Mouse (Mus musculus): ENCODE data around the gene B430306N03Rik. TPM values are rescaled to one million over a fixed set of nuclear protein-coding genes. Genes with fewer than 3 reads are reported as not detected.
A peak's percentile ranks its signal among the peaks of the same experiment; 100 is the strongest.

B430306N03Rik gene
- polyA plus RNA-seq, 1 experiment: 4.3 TPM

- peaks cover 4% of the 10 kb centered on the region for H3K4me1 ChIP-seq (replicated peaks; ENCODE audit: control insufficient read depth, insufficient read depth, low read length)
- H3K4me3 ChIP-seq (ENCODE audit: control insufficient read depth, insufficient read depth, low read length): no peak overlapping the region
- no peaks in the 10 kb centered on the region for H3K27me3 ChIP-seq (ENCODE audit: control insufficient read depth, insufficient read depth, low read length)
- no peak for TF ChIP-seq POLR2A (IDR thresholded peaks at IDR 0.05; ENCODE audit: control insufficient read depth, extremely low read depth, insufficient read depth, low read length, poor library complexity)
- no peak for TF ChIP-seq CTCF (IDR thresholded peaks at IDR 0.05; ENCODE audit: borderline replicate concordance, control insufficient read depth, extremely low read depth, insufficient read depth, low read length, poor library complexity)
- peak; percentile 21 for DNase-seq
- H3K27ac ChIP-seq (ENCODE audit: control insufficient read depth, insufficient read depth, low read length): no peak overlapping the region
- no peaks in the 10 kb centered on the region for H3K36me3 ChIP-seq (ENCODE audit: control insufficient read depth, insufficient read depth, low read length)
- WGBS: 92% methylated on average over 3 of the region's 3 CpGs
These were observed 7.3 kb downstream of the B430306N03Rik start for GRCm38 (mm10) chr17:48323236-48323635.

- peaks cover 2% of the 10 kb centered on the region; the same call in 1 of the 2 replicates for H3K4me1 ChIP-seq (replicated peaks; ENCODE audit: control insufficient read depth, insufficient read depth, low read length)
- DNase-seq: no peak
- TF ChIP-seq POLR2A (IDR thresholded peaks at IDR 0.05; ENCODE audit: control insufficient read depth, extremely low read depth, insufficient read depth, low read length, poor library complexity) (no peak), CTCF (IDR thresholded peaks at IDR 0.05; ENCODE audit: borderline replicate concordance, control insufficient read depth, extremely low read depth, insufficient read depth, low read length, poor library complexity) (no peak)
These were observed 8.3 kb downstream of the B430306N03Rik start for GRCm38 (mm10) chr17:48324258-48324657.

DNA sequence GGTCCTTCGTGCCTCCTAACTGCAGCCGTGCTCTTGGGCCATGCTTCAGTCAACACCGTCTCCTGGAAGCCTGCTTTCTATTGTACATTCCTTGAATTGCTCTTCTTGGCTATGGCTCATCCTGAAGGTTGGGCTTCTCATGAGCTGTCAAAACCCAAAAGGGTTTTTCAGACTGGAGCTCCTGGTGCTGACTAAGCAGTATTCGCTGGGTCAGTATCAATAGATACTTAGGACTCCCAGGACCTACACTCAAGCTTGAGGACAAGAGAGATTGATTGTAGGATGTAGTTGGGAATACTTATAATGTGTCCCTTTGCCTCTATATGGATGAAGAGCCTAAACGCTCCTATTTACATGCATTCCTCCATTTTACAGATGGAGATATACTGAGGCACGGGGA lies 9.2 kb downstream of the B430306N03Rik start:
- TF ChIP-seq CTCF (IDR thresholded peaks at IDR 0.05; ENCODE audit: borderline replicate concordance, control insufficient read depth, extremely low read depth, insufficient read depth, low read length, poor library complexity) (no peak), POLR2A (IDR thresholded peaks at IDR 0.05; ENCODE audit: control insufficient read depth, extremely low read depth, insufficient read depth, low read length, poor library complexity) (no peak)
- Histone ChIP-seq H3K27me3 (ENCODE audit: control insufficient read depth, insufficient read depth, low read length) (no peaks in the 10 kb centered on the region), H3K27ac (ENCODE audit: control insufficient read depth, insufficient read depth, low read length) (no peak overlapping the region), H3K36me3 (ENCODE audit: control insufficient read depth, insufficient read depth, low read length) (no peaks in the 10 kb centered on the region), H3K4me3 (ENCODE audit: control insufficient read depth, insufficient read depth, low read length) (no peak overlapping the region), H3K4me1 (replicated peaks; ENCODE audit: control insufficient read depth, insufficient read depth, low read length) (peaks cover 2% of the 10 kb centered on the region; the same call in 1 of the 2 replicates)
- 94% methylated on average over 6 of the region's 6 CpGs for WGBS
- DNase-seq: no peak

More at GRCm38 (mm10) chr17:48324258-48324657, 8.3 kb downstream of the B430306N03Rik start:
- no peak overlapping the region for H3K4me3 ChIP-seq (ENCODE audit: control insufficient read depth, insufficient read depth, low read length)
- H3K36me3 ChIP-seq (ENCODE audit: control insufficient read depth, insufficient read depth, low read length): no peaks in the 10 kb centered on the region
- WGBS: 33% methylated on average over 5 of the region's 5 CpGs
- no peak overlapping the region for H3K27ac ChIP-seq (ENCODE audit: control insufficient read depth, insufficient read depth, low read length)
- no peaks in the 10 kb centered on the region for H3K27me3 ChIP-seq (ENCODE audit: control insufficient read depth, insufficient read depth, low read length)

DNA sequence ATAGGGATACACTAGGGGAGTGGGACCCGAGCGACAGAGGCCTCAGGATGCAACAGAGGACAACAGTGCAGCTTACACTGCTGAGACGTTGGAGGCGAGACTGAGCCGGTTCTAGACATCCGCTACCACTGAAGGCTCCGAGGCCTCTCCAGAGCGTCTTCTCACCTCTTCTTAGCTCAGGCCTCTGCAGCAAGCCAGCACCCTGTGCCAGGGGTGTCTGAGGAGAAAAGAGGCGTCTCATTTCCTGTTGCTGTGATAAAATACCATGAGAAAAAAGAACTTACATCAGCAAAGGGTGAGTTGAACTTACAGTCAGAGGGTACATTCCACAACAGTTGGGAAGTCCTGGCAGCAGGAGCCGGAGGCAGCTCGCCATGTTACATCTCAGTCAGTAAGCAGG lies 9.7 kb downstream of the B430306N03Rik start:
- no peak overlapping the region for H3K27ac ChIP-seq (ENCODE audit: control insufficient read depth, insufficient read depth, low read length)
- no peaks in the 10 kb centered on the region for H3K27me3 ChIP-seq (ENCODE audit: control insufficient read depth, insufficient read depth, low read length)
- 79% methylated on average over 11 of the region's 11 CpGs for WGBS
- no peak overlapping the region for H3K4me3 ChIP-seq (ENCODE audit: control insufficient read depth, insufficient read depth, low read length)
- DNase-seq: no peak
- no peak for TF ChIP-seq CTCF (IDR thresholded peaks at IDR 0.05; ENCODE audit: borderline replicate concordance, control insufficient read depth, extremely low read depth, insufficient read depth, low read length, poor library complexity)
- TF ChIP-seq POLR2A (IDR thresholded peaks at IDR 0.05; ENCODE audit: control insufficient read depth, extremely low read depth, insufficient read depth, low read length, poor library complexity): no peak
- peaks cover 2% of the 10 kb centered on the region; the same call in 1 of the 2 replicates for H3K4me1 ChIP-seq (replicated peaks; ENCODE audit: control insufficient read depth, insufficient read depth, low read length)
- H3K36me3 ChIP-seq (ENCODE audit: control insufficient read depth, insufficient read depth, low read length): no peaks in the 10 kb centered on the region

DNA sequence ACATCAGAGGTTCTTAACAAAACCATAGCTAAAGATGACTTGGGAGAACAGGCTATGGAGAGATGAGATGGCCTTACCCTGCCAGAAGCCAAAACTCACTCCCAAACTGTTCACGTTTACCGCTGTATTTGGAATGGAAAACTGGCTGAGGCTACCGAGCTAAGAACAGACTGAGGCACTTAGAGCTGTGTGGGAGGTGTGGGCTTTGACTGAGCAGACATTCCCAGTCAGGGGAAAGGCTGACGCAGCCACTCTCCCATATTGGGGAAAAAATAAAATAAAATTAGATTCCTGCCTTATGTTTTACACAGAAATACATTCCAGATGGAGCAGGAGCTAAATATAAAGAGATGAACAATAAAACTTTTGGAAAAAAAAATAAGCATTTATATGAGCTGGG lies 10.7 kb downstream of the B430306N03Rik start:
- WGBS: 98% methylated on average over 4 of the region's 4 CpGs
- no peak overlapping the region for H3K27ac ChIP-seq (ENCODE audit: control insufficient read depth, insufficient read depth, low read length)
- no peaks in the 10 kb centered on the region for H3K27me3 ChIP-seq (ENCODE audit: control insufficient read depth, insufficient read depth, low read length)
- no peaks in the 10 kb centered on the region for H3K36me3 ChIP-seq (ENCODE audit: control insufficient read depth, insufficient read depth, low read length)
- TF ChIP-seq POLR2A (IDR thresholded peaks at IDR 0.05; ENCODE audit: control insufficient read depth, extremely low read depth, insufficient read depth, low read length, poor library complexity): no peak
- no peak for TF ChIP-seq CTCF (IDR thresholded peaks at IDR 0.05; ENCODE audit: borderline replicate concordance, control insufficient read depth, extremely low read depth, insufficient read depth, low read length, poor library complexity)
- no peak for DNase-seq
- peaks cover 2% of the 10 kb centered on the region; the same call in 1 of the 2 replicates for H3K4me1 ChIP-seq (replicated peaks; ENCODE audit: control insufficient read depth, insufficient read depth, low read length)
- H3K4me3 ChIP-seq (ENCODE audit: control insufficient read depth, insufficient read depth, low read length): no peak overlapping the region

DNA sequence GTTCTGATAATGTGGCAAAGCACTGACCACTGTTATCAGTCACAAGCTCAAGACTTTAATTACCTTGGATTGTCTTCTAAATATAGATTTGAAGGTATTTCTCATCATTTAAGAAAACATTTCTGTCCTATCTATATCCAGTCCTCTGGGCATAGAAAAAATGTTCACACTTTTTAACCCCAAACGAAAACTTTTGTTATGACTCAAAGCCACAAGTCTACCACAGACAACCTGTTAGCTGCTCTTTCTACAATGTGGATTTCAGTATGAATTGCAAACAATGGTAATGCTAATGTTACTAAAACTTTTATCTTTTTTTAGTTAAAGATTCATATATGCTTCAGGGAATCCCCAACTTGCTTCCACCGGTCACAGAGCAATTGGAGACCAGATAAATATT lies 16.6 kb downstream of the B430306N03Rik start:
- Histone ChIP-seq H3K4me1 (replicated peaks; ENCODE audit: control insufficient read depth, insufficient read depth, low read length) (no peaks in the 10 kb centered on the region), H3K4me3 (ENCODE audit: control insufficient read depth, insufficient read depth, low read length) (no peak overlapping the region), H3K36me3 (ENCODE audit: control insufficient read depth, insufficient read depth, low read length) (no peaks in the 10 kb centered on the region), H3K27me3 (ENCODE audit: control insufficient read depth, insufficient read depth, low read length) (no peaks in the 10 kb centered on the region), H3K27ac (ENCODE audit: control insufficient read depth, insufficient read depth, low read length) (no peak overlapping the region)
- no peak for DNase-seq
- WGBS: 39% methylated on average over 2 of the region's 2 CpGs
- TF ChIP-seq CTCF (IDR thresholded peaks at IDR 0.05; ENCODE audit: borderline replicate concordance, control insufficient read depth, extremely low read depth, insufficient read depth, low read length, poor library complexity): no peak
- TF ChIP-seq POLR2A (IDR thresholded peaks at IDR 0.05; ENCODE audit: control insufficient read depth, extremely low read depth, insufficient read depth, low read length, poor library complexity): no peak

DNA sequence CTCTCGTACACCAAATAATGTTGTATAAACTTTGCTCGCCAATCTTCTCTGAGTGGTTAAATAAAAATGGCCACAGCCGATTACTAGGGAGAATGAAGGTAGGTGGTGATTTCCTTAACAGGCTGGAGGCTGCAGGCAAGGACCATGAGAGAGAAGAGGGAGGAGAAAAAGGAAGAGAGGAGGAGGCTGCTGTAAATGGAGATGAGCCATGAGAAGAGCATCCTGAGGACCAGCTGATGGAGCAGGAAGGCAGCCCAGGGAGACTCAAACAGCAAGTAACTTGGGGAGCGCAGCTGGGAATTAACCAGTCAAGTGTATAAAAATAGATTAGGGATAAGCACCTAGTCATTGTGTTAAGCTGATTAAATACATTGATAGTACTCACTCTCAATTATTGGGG lies 18.2 kb downstream of the B430306N03Rik start:
- TF ChIP-seq CTCF (IDR thresholded peaks at IDR 0.05; ENCODE audit: borderline replicate concordance, control insufficient read depth, extremely low read depth, insufficient read depth, low read length, poor library complexity): no peak
- TF ChIP-seq POLR2A (IDR thresholded peaks at IDR 0.05; ENCODE audit: control insufficient read depth, extremely low read depth, insufficient read depth, low read length, poor library complexity): no peak
- no peak overlapping the region for H3K4me3 ChIP-seq (ENCODE audit: control insufficient read depth, insufficient read depth, low read length)
- no peaks in the 10 kb centered on the region for H3K4me1 ChIP-seq (replicated peaks; ENCODE audit: control insufficient read depth, insufficient read depth, low read length)
- WGBS: 95% methylated on average over 4 of the region's 4 CpGs
- H3K27ac ChIP-seq (ENCODE audit: control insufficient read depth, insufficient read depth, low read length): no peak overlapping the region
- H3K36me3 ChIP-seq (ENCODE audit: control insufficient read depth, insufficient read depth, low read length): no peaks in the 10 kb centered on the region
- DNase-seq: no peak
- H3K27me3 ChIP-seq (ENCODE audit: control insufficient read depth, insufficient read depth, low read length): no peaks in the 10 kb centered on the region

Data from thymus, adult 2 months (tissue).